Mouse (Mus musculus): ENCODE measurements around the gene Cacnb4. TPM values are rescaled to one million over a fixed set of nuclear protein-coding genes. Genes with fewer than 3 reads are reported as not detected.

The Cacnb4 gene
- 10 to 100 TPM; 74.2 to 85.2 TPM for total RNA-seq (2021)

DNA sequence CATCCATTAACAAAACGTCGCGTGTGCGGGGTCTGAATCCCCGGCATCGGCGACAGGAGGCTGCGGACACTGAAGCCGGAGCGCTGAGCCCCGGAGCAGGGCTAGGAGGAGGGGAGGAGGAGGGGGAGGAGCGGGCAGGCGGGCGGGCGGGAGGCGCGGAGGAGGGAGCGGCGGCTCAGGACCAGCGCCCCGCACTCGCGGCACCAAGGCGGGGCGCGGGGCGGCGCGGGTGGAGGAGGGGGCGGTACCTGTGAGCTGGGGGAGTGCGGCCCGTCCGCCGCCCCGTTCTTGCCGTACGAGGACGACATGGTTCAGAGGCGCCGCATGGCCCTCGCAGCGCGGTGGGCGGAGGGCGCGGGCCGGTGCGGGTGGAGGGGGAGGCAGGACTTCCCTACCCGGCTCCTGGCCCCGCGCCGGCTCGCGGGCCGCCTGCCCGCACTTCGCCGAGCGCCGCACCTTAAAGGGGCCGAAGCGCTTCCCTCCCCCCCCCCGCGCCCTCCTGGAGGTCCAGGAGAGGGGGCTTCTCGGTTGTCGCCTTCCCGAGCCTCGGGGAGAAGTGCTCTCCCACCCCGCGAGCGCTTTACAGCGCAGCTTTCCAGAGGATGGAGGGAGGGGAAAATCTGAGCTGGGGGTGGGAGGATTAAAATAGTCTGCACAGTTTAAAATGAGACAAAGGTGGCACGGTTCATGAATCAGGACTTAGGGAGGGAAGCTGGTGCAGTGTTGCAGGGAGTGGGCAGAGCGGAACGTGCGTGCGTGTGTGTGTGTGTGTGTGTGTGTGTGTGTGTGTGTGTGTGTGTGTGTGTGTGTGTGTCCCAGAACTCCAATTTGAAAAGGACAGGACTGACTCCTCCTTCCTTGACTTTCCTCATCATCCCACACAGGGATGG, at the start of gene Cacnb4:
Gene Cacnb4 (minus strand): TSS at position 809 of the 890 bp plus-strand sequence.
- peak; percentile 16 to 49 for DNase-seq (ENCODE audit: extremely low spot score in 1 of 2, low spot score in 1 of 2)

DNA sequence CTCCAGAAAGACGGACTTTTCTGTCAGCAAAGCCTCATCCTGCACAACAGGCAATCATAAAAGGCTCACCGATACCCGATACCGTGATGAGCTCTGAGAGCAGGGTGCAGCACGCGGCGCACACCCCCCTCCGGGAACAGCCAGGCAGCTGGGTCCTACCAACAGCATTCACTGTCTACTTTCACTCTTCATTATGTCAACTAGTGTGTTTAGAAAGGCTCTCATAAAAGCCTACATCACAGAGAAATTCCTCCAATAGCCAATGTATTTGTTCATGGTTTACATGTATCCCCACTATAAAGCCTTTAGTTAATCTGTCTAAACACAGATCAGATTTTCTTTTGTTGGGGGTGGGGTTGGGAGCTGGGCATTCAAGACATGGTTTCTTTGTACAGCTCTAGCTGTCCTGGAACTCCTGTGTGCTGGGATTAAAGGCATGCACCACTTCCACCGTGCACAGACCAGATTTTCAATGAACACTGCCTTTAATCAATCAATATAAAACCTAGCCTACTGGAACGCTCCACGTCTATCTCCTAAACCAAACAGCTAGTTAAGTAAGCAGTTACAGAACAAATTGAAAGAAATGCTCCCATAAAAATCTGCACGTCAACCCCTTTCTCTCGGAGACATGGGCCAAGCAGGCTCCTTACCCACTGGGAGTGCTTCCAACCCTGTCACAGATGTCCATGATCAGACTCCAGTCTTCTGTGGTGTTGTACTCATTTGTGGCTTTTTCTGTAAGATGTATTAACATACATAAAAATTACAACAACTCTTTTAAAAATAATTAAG, 43.8 kb upstream of the Cacnb4 start:
- no peak for DNase-seq (ENCODE audit: extremely low spot score in 1 of 2, low spot score in 1 of 2)

DNA sequence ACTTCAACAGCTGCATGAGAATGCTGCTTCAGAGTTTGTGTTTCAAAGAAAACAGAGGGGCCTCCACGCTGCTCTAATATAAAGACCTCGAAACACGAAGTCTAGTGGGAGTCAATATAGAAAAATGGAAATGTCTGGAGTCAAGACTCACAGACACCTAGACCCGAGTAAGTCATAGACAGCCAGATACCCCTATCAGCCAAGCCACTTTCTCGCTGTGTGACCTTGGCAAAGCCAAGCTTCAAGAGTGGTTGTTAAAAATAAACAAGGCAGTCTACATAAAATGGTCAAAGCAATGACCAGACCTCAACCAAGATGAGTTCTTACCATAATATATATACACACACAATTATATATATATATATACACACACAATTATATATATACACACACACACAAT, 40.4 kb upstream of the Cacnb4 start:
- no peak for DNase-seq (ENCODE audit: extremely low spot score in 1 of 2, low spot score in 1 of 2)

DNA sequence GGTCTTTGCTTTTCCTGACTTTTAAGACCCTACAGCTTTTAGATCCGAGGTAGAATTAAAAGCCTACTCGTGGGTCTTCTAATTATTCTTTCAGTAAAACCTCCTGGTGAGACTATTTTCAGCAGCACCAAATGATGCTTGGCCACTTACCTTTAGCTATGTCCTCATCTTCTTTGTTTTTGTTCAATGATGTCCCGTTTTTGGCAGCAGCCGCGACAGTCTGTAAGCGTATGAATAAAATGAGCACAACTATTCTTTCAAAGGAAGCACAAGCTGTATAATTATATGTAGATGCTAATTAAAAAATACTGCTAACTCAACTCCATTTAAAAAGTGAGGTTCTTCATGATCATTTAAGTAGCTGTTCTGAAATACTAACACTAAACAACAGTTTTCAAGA, 38.9 kb upstream of the Cacnb4 start:
- no peak for DNase-seq (ENCODE audit: extremely low spot score in 1 of 2, low spot score in 1 of 2)

DNA sequence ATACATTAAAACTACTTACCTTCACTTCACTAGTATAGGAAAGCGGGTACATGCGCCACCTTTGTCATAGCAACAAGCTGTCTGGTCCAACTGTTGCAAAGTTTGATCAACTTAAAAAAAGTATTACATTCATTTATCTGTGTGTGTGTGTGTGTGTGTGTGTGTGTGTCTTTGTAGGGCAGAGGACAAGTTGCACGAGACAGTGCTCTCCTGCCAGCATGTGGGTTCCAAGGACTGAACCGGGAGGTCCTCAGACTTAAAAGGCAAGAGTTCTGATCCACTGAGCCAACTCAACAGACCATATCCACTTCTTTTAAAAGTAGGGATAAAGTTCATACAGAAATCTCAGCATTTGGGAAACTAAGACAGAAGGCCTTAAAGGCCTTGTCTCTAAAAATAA, 37.5 kb upstream of the Cacnb4 start:
- no peak for DNase-seq (ENCODE audit: extremely low spot score in 1 of 2, low spot score in 1 of 2)

DNA sequence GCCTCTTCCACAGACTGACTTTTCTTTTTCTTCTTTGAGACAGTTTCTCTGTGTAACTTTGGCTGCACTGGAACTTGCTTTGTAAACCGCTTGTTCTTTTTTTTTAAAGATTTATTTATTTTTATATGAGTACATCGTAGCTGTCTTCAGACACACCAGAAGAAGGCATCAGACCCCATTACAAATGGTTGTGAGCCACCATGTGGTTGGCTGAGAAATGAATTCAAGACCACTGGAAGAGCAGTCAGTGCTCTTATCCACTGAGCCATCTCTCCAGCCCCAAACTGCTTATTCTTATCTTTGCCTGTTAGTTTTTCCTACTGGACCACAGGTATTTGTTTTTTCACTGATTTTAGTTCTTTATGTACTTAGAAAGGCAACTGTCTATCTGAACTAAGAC, 34.2 kb upstream of the Cacnb4 start:
- no peak for DNase-seq (ENCODE audit: extremely low spot score in 1 of 2, low spot score in 1 of 2)

DNA sequence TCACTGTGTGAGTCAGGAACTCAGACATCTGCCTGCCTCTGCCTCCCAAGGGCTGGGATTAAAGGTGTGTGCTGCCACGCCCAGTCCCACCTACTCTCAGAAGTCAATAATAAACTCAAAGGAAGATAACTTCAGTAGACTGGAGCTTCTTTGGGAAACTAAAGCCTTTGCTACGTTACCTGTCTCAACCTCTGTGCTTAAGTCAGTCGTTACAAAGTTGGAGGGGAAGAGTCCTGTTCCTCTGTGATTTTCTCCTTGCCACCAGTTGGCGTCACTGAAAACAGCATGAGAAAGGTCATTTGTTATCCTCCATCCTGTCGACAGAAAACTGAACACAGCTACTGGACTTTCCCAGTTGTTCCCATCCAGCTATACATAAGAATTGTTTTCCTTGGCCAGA, 32.8 kb upstream of the Cacnb4 start:
- no peak for DNase-seq (ENCODE audit: extremely low spot score in 1 of 2, low spot score in 1 of 2)

DNA sequence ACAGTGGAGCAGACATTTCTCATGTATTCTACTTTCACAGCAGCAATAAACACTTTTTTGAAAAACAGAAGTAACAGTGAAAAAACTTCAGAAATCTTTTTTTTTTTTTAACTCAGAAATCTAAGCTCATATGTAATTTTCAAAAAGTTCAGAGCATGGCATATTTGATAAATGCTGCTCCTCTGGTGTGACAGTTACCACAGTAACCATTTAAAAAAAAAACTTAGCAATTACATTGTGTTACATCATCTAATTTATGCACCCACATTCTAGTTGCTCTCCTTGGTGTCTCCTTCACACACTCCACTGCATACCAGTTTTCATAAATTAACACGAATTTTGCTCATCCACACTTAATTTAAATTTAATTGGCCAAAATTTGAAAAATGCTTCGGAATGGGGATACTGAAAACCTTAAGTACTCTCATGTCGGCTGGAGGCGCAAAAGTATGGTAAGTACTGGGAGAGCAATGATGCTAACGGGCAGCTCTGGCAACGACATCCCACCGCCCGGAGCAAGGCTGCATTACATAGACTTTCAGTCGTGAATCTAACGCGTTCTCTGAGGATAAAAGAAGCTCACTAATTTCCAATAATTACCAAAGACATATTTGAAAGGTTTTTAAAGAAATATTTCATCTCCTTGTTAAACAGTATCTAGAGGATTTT, 24.9 kb upstream of the Cacnb4 start:
- no peak for DNase-seq (ENCODE audit: extremely low spot score in 1 of 2, low spot score in 1 of 2)

DNA sequence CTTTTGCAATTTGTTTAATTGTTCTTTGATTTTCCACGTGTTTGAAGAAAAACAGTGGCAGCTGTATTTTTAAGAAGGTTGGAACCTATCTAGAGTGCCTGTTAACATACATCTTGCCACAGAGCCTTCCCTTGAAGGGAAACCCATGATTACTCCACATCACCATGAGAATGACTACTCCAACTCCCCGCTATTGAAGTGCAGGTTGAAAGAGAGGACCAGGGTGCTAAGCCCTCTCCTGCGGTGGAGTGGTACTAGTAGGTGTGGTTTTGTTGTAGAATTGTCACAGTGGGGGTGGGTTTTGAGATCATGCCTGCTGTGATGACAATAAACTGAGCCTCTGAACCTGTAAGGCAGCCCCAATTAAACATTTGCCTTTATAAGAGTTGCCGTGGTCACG, 23.7 kb upstream of the Cacnb4 start:
- no peak for DNase-seq (ENCODE audit: extremely low spot score in 1 of 2, low spot score in 1 of 2)

DNA sequence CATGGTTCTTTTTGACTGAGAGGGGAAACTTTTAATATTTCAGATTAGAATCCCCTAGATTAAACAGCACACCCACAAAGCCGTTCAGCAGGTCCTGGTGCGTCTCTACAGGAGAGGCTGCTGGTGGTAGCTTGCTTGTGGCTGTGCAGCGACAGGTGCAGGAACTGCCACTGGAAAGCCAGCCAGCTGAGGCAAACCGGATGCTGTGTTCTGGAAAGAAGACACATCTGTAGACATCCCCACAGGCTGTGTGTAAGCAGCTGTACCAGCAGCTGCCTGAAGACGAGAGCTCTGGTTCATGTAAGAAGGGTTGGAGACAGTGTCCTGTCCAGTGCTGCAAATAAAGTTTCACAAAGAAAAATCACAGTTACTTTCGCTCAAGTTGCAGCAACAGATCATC, 18.0 kb upstream of the Cacnb4 start:
- DNase-seq (ENCODE audit: extremely low spot score in 1 of 2, low spot score in 1 of 2): no peak

DNA sequence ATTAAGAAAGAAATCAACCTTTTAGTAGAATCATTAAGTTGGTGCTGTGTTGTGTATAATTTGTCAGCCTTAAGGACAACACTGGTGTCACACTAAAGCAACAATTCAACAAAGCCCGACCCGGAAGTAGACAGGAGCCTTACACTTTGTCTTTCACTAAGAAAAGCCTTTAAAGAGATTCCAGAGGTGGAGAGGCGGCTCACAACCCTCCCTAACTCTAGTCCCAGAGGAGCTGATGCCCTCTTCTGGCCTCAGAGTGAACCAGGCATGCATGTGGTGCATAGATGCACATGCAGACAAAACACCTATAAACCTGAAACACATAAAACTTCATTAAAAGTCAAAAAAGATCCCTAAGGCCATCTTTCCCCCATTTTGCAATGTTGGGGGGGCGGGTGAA, 15.1 kb upstream of the Cacnb4 start:
- DNase-seq (ENCODE audit: extremely low spot score in 1 of 2, low spot score in 1 of 2): no peak

DNA sequence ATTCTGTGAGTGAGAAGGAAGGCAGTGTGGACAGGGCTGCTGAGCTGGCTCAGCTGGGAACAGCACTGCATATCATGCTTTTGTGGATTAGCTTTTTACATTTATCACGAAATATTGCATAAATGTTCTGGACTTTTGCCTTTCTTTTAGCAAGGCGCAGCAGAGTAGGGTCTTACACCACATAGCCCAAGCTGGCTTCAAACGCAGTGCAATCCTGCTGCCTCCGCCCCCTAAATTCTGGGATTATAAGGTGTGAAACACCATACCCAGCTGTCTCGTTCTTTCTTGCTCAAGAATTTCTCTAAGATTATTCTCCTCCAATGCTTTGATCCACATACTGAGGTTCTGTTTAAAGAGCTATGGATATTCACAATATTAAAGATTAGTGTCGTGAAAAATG, 10.0 kb upstream of the Cacnb4 start:
- DNase-seq (ENCODE audit: extremely low spot score in 1 of 2, low spot score in 1 of 2): no peak

DNA sequence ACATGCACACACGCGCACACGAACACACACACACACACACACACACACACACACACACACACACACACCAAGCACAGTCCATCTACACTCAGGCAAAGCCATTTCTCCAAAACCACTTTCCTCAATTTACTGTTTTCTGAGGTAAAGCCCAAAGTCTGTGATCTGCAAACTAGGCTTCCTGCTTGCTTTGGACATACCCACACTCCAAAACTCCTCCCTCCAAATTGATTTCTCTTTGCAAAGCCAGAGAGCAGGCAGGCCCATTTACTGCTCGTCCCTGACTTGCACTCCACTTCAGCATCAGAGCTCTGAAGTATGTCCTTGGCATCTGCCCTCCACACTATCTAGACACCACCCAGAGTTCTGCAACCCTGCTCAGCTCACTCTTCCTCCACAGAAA, 958 bp upstream of the Cacnb4 start:
- DNase-seq (ENCODE audit: extremely low spot score in 1 of 2, low spot score in 1 of 2): no peak

DNA sequence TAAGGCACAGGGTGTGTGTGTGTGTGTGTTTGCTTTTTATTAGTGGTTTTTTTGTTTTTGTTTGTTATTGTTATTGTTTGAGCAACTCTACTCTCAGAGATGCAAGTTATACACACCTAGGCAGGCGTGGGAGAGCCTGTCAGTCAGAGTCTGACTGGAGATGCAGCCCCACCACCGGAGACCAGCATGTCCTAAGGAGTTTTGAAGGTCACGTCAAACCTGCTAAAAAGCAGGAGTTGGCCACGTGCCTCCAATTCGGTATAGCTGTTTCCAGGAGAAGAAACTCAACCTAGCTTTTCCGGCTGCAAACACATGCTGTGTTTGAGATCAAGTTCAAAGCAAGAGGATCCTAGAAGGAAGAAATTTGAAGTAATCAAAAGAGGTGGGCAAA, 277 bp upstream of the Cacnb4 start:
- DNase-seq (ENCODE audit: extremely low spot score in 1 of 2, low spot score in 1 of 2): peak in 1 of 2 experiments; percentile 23

DNA sequence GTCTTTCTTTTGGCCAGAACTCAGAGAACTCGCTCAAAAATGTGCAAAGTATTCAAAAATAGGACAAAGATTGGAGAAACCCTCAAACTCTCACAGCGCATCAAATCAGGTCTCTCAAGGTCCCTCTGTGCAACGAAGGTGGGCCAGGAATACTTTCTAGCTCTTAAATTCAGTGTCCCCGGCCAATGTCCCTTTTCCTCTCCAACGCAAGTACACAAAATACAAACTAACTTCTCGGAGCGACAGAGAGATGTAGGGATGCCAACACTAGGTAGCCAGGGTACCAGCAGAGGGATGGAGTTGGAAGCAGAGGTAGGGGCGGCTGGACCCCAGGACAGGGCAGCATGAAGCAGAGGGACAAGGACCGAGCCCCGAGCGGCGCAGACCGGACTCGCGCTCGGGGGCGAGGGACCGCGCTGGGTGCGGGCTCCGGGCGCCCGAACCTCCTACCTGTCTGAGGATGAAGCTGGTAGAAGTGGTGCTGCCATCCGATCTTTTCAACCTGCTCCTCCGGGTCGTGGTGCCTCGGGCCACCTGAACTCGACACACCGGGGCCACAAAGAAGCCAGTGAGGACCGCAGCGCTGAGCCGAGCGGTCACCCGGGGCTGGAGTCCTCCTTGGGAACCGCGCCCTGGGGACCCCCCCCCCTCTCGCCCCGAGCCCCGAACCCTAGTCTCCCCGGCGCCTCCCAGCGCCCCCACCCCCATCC, 1.2 kb downstream of the Cacnb4 start:
- no peak for DNase-seq (ENCODE audit: extremely low spot score in 1 of 2, low spot score in 1 of 2)

DNA sequence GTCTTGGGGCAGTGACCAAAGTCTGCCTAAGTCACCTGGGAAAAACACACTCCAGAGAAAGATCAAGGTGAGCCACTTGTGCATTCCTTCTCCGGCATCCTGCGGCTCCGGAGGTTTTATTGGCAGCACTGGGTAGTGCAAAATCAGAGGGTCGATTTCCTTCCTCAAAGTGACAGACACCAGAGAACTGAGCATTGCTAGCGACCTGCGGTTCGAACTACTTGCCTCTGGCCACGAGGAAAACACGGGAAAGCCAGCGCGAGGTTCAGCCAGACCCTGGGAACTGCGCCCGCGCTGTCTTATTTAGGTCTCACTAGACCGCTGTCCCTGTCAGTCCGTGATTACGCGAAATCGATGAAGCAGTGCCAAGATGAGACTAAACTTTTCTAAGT, 1.7 kb downstream of the Cacnb4 start:
- DNase-seq (ENCODE audit: extremely low spot score in 1 of 2, low spot score in 1 of 2): no peak

DNA sequence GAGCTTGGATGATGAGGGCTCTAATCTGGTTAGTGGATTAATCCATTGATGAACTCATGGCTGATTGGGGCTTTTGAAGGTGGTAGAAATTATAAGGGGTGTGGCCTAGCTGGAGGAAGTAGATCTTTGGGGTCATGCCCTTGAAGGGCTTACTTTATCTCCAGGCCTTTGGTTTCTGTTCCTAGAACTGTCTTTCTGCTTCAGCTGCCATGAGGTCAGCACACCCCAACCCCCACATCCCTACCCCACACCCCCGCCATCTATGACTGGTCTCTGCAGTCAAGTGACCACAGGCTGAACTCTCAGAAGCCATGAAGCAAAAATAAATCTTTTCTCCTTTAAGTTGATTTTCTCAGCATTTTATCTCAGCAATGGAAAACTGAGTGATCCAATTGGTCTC, 3.5 kb downstream of the Cacnb4 start:
- no peak for DNase-seq (ENCODE audit: extremely low spot score in 1 of 2, low spot score in 1 of 2)

DNA sequence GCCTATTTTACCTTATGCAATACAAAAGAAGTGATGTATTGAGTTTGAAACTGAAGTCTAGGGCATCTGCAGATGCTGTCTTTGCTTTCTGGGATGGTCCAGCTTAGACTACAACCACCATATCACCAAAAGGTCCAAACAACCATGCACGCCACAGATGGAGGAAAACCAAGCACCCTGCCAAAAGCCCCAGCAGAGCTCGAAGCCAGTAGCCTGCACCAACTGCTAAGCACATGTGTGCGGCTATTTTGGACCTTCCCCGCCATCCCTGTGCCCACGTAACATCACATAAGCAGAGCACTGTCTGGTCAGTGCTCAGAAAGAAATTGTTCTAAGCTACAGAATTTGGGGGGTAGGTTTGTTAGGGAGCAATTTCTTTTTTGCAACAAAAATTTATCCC, 5.9 kb downstream of the Cacnb4 start:
- no peak for DNase-seq (ENCODE audit: extremely low spot score in 1 of 2, low spot score in 1 of 2)

DNA sequence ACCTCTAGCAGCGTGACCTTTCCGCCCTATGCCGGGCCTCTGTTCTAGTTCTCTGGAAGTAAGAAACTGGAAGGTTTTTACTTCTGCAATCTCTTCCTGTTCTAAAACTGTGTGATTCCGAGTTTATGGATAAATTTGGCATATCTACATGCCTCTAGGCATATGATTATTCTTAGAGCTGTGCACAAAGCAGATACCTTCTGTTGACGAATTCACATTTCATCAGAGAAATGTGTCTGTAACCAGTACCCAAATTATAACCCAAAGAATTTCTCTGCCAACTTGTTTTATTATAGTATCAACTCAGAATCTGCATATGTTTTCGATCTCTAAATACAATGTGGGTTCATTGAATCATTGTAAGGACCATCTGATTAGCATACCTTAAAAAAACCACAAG, 8.2 kb downstream of the Cacnb4 start:
- no peak for DNase-seq (ENCODE audit: extremely low spot score in 1 of 2, low spot score in 1 of 2)

DNA sequence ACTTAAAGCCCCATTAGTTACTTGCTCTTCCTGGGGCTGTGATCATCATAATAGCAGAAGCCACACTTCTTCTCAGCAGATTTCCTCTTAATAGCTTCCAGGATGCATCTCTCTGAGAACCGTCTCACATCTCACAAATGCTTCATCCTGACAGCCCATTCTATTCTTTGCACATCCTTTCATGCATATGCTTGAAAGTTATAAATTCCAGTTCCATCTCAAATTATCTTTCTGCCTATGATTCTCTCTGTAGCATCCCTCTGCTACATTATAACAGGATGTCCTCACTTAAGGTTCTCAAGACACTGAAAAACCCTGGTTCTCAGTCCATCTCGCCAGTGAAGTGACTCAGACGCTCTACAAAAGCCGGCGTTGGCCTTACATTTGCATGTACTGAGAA, 19.9 kb downstream of the Cacnb4 start:
- no peak for DNase-seq (ENCODE audit: extremely low spot score in 1 of 2, low spot score in 1 of 2)

DNA sequence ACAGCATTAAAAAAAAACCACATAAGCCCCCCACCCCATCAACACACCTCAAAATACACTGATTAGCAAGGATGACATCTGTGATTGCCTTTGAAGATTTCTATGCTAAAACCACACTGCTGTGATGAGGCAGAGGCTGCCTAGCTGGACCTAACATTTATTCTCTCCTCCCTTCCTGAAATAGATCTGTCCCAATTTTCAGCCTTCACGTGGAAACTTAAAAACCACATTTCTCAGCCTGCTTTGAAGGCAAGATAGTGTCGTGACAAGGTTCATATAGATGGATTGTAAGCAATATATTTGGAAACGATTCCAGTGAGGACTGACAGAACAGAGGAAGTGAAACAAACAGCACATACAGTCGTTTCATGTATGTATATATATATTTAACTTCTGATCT, 22.1 kb downstream of the Cacnb4 start:
- no peak for DNase-seq (ENCODE audit: extremely low spot score in 1 of 2, low spot score in 1 of 2)
